Mouse (Mus musculus) testis, adult 2 months (tissue): Measurements from ENCODE around the gene Gm37240.

ENCODE experiments used
- CTCF ChIP-seq: fragments of 200-500 bp; IDR thresholded peaks from 2 replicates; pipeline ENCODE4 v1.5.1; 2012; ENCODE audit warnings: low read depth, mild to moderate bottlenecking, inconsistent platforms, low read length, moderate library complexity; ENCODE audit not compliant: control insufficient read depth, insufficient read depth, insufficient replicate concordance
- POLR2A ChIP-seq: fragments of 200-500 bp; IDR thresholded peaks from 2 replicates; pipeline ENCODE4 v1.6.1; 2012; ENCODE audit warnings: low read depth, mild to moderate bottlenecking, inconsistent platforms, low read length, moderate library complexity; ENCODE audit not compliant: control insufficient read depth

DNA sequence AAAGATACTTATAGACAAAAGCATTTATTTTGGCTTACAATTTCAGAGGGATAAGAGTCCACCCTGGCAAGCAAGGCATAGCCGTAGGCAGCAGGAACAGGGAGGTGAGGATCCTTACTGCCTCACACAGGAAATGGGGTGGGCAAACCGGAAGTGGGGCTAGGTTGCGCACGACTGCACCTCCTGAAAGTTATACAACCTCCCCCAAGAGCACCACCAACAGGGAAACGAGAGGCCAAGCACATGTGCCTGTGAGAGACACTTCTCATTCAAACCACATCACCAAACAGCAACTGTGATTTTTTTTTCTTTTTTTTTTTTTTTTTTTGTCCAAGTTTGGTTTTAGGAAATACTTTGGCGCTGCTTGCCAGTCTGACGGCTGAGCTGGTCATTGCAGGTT lies 19.8 kb upstream of the Gm37240 start:
- no peak for TF ChIP-seq POLR2A
- no peak for TF ChIP-seq CTCF
